Comparison of ENCODE assay signal across 8 mouse cellular contexts in genomic region chr17:7864740-7865139, GRCm38 (mm10). TPM values are rescaled to one million over a fixed set of nuclear protein-coding genes. Genes with fewer than 3 reads are reported as not detected.
A peak's percentile ranks its signal among the peaks of the same experiment; 100 is the strongest.
DNase-seq lines count a peak whose midpoint lies in the region; ATAC-seq and TF ChIP-seq lines count a peak whose summit lies in the region.

No protein-coding gene starts in this region.

- no peak for TF ChIP-seq POLR2A in liver, adult 2 months (IDR thresholded peaks at IDR 0.05; ENCODE audit: extremely low read depth, insufficient read depth, low read length)

- no peak for DNase-seq in forebrain, postnatal 0 days
- DNase-seq in forebrain, embryonic 11.5 days (ENCODE audit: low spot score): no peak
- no peak for DNase-seq in liver, adult 2 months (ENCODE audit: extremely low read depth, low read depth, low spot score)
- peak; percentile 58 for DNase-seq in adipocyte (ENCODE audit: low spot score)
- DNase-seq in mesoderm, embryonic 11.5 days (ENCODE audit: low read depth, low spot score): peak; percentile 36
- DNase-seq in gastrocnemius, postnatal 14 days: no peak

- WGBS in forebrain, postnatal 0 days: 23% methylated on average over 7 of the region's 7 CpGs
- WGBS in forebrain, embryonic 11.5 days: 19% methylated on average over 7 of the region's 7 CpGs
- WGBS in liver, adult 2 months: 20% methylated on average over 7 of the region's 7 CpGs
- 11% methylated on average over 7 of the region's 7 CpGs for WGBS in liver, embryonic 12.5 days (ENCODE audit: insufficient replicate concordance)

- no peaks in the 10 kb centered on the region for H3K4me1 ChIP-seq in forebrain, postnatal 0 days (ENCODE audit: insufficient read depth)
- no peaks in the 10 kb centered on the region for H3K4me1 ChIP-seq in forebrain, embryonic 11.5 days (replicated peaks; ENCODE audit: control insufficient read depth, insufficient read depth, low read length)
- no peaks in the 10 kb centered on the region for H3K4me1 ChIP-seq in liver, adult 2 months (ENCODE audit: control insufficient read depth, insufficient read depth, low read length)
- peaks cover 3% of the 10 kb centered on the region; the same call in 1 of the 2 replicates for H3K4me1 ChIP-seq in liver, embryonic 12.5 days

- H3K4me2 ChIP-seq in forebrain, postnatal 0 days (ENCODE audit: low read depth): no peak overlapping the region
- H3K4me2 ChIP-seq in forebrain, embryonic 11.5 days (ENCODE audit: low read depth, low read length, severe bottlenecking): no peak overlapping the region
- no peak overlapping the region for H3K4me2 ChIP-seq in liver, embryonic 12.5 days

- H3K36me3 ChIP-seq in forebrain, postnatal 0 days (ENCODE audit: insufficient read depth): no peaks in the 10 kb centered on the region
- no peaks in the 10 kb centered on the region for H3K36me3 ChIP-seq in forebrain, embryonic 11.5 days (ENCODE audit: control insufficient read depth, insufficient read depth, low read length)
- H3K36me3 ChIP-seq in liver, adult 2 months (ENCODE audit: control insufficient read depth, insufficient read depth, low read length): no peaks in the 10 kb centered on the region
- no peaks in the 10 kb centered on the region for H3K36me3 ChIP-seq in liver, embryonic 12.5 days

- H3K9me3 ChIP-seq in forebrain, postnatal 0 days (ENCODE audit: low read length): no peaks in the 10 kb centered on the region
- no peaks in the 10 kb centered on the region for H3K9me3 ChIP-seq in forebrain, embryonic 11.5 days (ENCODE audit: control insufficient read depth, low read length)
- H3K9me3 ChIP-seq in liver, embryonic 12.5 days (replicated peaks): no peaks in the 10 kb centered on the region

- TF ChIP-seq CTCF in forebrain, postnatal 0 days (IDR thresholded peaks at IDR 0.05; ENCODE audit: low read depth): peak; percentile 57
- peak; percentile 53; the same call in 1 of the 2 replicates for TF ChIP-seq CTCF in liver, adult 2 months (IDR thresholded peaks at IDR 0.05; ENCODE audit: low read depth, low read length)

- H3K79me2 ChIP-seq in liver, adult 2 months (ENCODE audit: control insufficient read depth, insufficient read depth, low read length): no peaks in the 10 kb centered on the region

- no peak overlapping the region for H3K9ac ChIP-seq in forebrain, postnatal 0 days
- no peak overlapping the region for H3K9ac ChIP-seq in forebrain, embryonic 11.5 days (ENCODE audit: low read length)
- H3K9ac ChIP-seq in liver, adult 2 months (ENCODE audit: low read depth, low read length): no peak overlapping the region
- no peak overlapping the region for H3K9ac ChIP-seq in liver, embryonic 12.5 days

- no peak overlapping the region for H3K27ac ChIP-seq in forebrain, postnatal 0 days (ENCODE audit: low read depth, low read length)
- no peak overlapping the region for H3K27ac ChIP-seq in forebrain, embryonic 11.5 days (ENCODE audit: low read depth, low read length)
- no peak overlapping the region for H3K27ac ChIP-seq in liver, adult 2 months (replicated peaks; ENCODE audit: insufficient read depth, low read depth, low read length)
- no peak overlapping the region for H3K27ac ChIP-seq in liver, embryonic 12.5 days

- ATAC-seq in forebrain, postnatal 0 days: no peak
- ATAC-seq in forebrain, embryonic 11.5 days (replicated peaks; ENCODE audit: low FRiP score): no peak
- ATAC-seq in liver, embryonic 12.5 days: no peak
- ATAC-seq in erythroid progenitor cell, adult 5-6 weeks (replicated peaks; ENCODE audit: low FRiP score, poor library complexity, severe bottlenecking): no peak

- H3K4me3 ChIP-seq in forebrain, postnatal 0 days (ENCODE audit: low read depth, low read length): no peak overlapping the region
- H3K4me3 ChIP-seq in forebrain, embryonic 11.5 days (ENCODE audit: low read depth, low read length): no peak overlapping the region
- no peak overlapping the region for H3K4me3 ChIP-seq in liver, adult 2 months (ENCODE audit: insufficient read depth, low read depth, low read length)
- no peak overlapping the region for H3K4me3 ChIP-seq in liver, embryonic 12.5 days

- no peaks in the 10 kb centered on the region for H3K27me3 ChIP-seq in forebrain, postnatal 0 days (ENCODE audit: insufficient read depth, low read length)
- no peaks in the 10 kb centered on the region for H3K27me3 ChIP-seq in forebrain, embryonic 11.5 days (ENCODE audit: control insufficient read depth, insufficient read depth, low read length)
- H3K27me3 ChIP-seq in liver, adult 2 months (ENCODE audit: control insufficient read depth, insufficient read depth, low read length): no peaks in the 10 kb centered on the region
- peaks cover 5% of the 10 kb centered on the region; the same call in 1 of the 2 replicates for H3K27me3 ChIP-seq in liver, embryonic 12.5 days (replicated peaks)

- intact Hi-C loops in gastrocnemius, postnatal 14 days (cut with DNase I; ENCODE audit: low total_unique reads): loop anchor here (5.0 kb wide), 1 partner anchor 63 kb away; the partner anchor contains the start of gene Tagap

RNA-seq across cellular contexts. Expression of gene Fndc1, which starts 37.6 kb away (rescaled TPM):
- total RNA-seq in forebrain, postnatal 0 days (2014; rRNA removed): 2.5 and 8.5 TPM in 2 replicates
- polyA plus RNA-seq in forebrain, postnatal 0 days (2015; fragmentation: Nextera tagmentation; extraction: Ambion mirVana): 4.9 and 5.6 TPM in 2 replicates
- 1.0 and 1.1 TPM in 2 replicates for polyA plus RNA-seq in forebrain, embryonic 11.5 days (2014; fragmentation: Nextera tagmentation; extraction: Ambion mirVana)
- total RNA-seq in liver, adult 2 months (2014; rRNA removed): 0.54 and 0.83 TPM in 2 replicates
- polyA plus RNA-seq in liver, adult 2 months (2012; rRNA removed): 0.02 and 0.25 TPM in 2 replicates
- 0.19 and 0.30 TPM in 2 replicates for polyA plus RNA-seq in liver, embryonic 12.5 days (2016; fragmentation: Nextera tagmentation; extraction: Ambion mirVana)
- total RNA-seq in erythroid progenitor cell, adult 5-6 weeks (2015; ENCODE audit: low replicate concordance): not detected in 2 replicates
- total RNA-seq in erythroid progenitor cell, adult 5-6 weeks (2017; ENCODE audit: low replicate concordance): not detected in 2 replicates
- total RNA-seq in gastrocnemius, postnatal 14 days (2021): 100 to 1,000 TPM in 1 of 2 experiments, 10 to 100 TPM in 1; 88.5 to 107 TPM

Comparison
In these comparisons a context has a peak if more than half of its experiments do, and no peak if none do; other contexts are left out.
1. DNase-seq: peak in adipocyte (single experiment) and mesoderm, embryonic 11.5 days (single experiment); none in forebrain, postnatal 0 days (single experiment), forebrain, embryonic 11.5 days (single experiment), liver, adult 2 months (single experiment) and gastrocnemius, postnatal 14 days (single experiment).